Mouse (Mus musculus) spleen, embryonic (tissue): ENCODE measurements around the gene Olfr622.

ENCODE experiments used
- CTCF ChIA-PET: fragments of 350-600 bp; sonication (Branson Sonifier 250); formaldehyde crosslinking; loops from one replicate; lab custom pipeline; 2022; lab: Charles Lee

Gene Olfr622

DNA sequence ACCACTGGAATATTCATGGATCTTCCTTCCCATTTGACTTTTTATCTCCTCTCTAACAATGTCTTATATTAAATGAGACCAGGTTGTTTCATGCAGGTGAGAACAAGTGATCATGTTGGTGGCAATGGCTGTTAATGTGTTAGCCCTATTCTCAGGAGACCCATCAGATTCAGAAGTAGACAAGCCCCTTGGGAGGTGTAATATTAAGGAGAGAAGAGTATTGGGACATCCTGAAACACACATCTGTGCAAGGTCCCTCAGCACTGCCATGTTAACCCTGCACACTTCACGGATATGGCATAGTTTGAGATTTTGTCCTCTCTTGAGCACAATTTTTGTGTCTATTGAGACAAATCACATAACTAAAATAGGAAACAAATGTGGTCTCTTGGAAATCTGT is at the start of gene Olfr622:
Olfr622 (minus strand) TSS at position 101 of the 400 bp plus-strand sequence.
- CTCF ChIA-PET, result no interaction called here

DNA sequence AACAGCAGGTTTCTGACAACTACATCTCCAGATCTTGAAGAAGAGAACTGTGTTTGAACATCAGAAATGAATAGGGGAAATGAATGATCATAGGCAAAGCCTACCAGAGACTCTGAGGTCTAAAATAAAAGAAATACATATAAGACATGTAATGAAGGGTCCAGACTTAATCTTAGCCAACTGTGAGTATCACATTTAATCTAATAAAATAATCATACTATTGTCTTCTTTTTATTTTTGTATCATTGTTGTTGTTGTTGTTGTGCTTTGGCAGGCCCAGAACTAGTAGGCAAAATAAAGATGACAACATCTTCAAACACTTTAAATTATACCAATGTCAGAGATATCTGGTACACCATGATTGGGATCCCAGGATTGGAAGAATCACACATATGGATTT is 39.9 kb upstream of the Olfr622 start, which contains the start of gene Olfr625-ps1:
Olfr625-ps1 (plus strand) TSS at position 301 of the 400 bp plus-strand sequence.
- CTCF ChIA-PET, result no interaction called here

DNA sequence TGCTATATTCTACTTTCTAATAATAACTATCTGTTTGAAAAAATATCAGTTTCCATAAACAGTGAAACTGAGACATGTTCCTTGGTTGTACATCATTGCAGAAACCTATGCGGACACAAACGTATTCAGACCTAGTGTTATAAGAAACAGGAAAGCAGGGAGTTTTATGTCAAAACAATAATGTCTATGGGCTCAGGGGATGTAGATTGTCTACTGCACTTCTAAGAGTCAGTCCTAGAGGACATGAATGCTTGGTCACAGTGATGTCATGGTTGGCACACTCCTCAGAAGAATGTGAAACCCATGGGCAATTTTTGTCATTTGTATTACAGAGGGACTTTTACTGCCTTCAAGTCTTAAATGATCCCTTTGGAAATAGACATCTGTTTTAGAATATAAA is 28.6 kb upstream of the Olfr622 start, which contains the start of gene Olfr624:
Olfr624 (minus strand) TSS at position 101 of the 400 bp plus-strand sequence.
- CTCF ChIA-PET, result no interaction called here

DNA sequence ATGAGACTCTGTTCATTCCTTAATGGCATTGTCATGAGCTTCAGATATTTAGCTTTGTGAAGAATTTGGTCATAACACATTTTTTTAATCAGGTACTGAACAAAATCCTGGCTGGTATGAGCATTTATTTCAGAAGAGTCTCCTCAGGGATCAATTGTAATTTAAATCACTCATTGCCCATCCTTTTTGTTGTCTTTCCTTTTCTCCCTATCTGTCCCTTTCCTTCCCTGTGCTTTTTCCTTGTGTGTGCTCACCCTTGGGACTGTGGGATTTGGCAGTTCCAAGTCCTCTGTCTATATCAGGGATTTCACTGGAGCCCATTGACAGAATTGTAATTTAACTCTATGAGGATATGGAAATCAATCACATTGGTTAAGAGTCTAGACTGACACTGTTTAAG is 21.1 kb upstream of the Olfr622 start, which contains the start of gene Olfr623:
Olfr623 (minus strand) TSS at position 101 of the 400 bp plus-strand sequence.
- CTCF ChIA-PET, result no interaction called here

DNA sequence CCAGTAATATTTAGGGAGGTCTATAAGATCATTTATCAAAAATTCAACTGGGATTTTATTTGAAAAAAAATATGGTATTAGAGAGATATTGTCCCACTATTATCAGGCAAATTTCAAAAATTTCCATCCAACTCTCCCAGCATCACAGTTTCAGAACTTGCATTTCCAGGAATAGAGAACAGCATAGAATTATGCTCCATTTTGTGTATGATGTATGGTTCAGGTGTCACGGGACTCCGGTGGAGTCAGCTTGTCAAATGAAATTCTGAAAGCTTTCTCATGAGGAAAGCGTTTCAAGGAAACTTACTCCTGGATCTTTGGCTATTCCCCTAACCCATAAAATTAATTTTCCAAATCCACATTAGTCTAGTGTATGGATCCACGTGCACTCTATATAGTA is 1.6 kb upstream of the Olfr622 start:
- CTCF ChIA-PET, result no interaction called here

DNA sequence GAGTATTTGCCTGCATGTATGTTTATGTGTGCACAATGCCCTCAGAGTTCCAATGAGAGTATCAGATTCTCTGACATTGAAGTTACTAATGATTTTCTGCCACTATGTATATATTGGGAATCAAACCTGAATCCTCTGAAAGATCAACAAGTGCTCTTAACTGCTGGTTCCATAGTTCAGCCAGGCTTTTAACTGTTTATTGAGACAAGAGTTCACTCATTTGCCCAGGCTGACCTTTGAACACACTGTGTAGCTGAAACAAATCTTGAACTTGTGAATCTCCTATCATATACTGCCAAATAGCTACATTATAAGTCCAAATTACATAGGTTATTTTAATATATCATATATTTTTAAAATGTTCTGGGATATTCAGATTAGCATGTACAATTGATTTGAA is 5.7 kb downstream of the Olfr622 start:
- CTCF ChIA-PET, result no interaction called here

DNA sequence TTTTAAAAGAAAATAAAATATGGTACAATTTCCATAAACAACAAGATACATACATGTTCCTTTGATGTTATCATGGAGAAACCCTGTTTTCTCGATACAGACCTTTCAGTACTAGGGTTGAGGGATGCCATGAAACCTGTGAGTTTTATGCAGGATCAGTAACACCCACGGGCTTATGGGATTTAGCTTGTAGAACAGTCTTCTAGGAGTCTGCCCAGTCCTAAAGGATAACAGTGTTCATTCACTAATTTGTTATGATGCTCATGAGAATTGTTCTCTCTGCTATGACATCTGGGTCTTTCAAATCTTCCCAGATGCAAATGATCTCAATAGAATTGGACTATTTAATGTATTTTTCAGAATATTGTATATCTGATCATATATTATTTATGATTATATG is 30.1 kb downstream of the Olfr622 start, which contains the start of gene Olfr620:
Olfr620 (minus strand) TSS at position 101 of the 400 bp plus-strand sequence.
- CTCF ChIA-PET, result no interaction called here

DNA sequence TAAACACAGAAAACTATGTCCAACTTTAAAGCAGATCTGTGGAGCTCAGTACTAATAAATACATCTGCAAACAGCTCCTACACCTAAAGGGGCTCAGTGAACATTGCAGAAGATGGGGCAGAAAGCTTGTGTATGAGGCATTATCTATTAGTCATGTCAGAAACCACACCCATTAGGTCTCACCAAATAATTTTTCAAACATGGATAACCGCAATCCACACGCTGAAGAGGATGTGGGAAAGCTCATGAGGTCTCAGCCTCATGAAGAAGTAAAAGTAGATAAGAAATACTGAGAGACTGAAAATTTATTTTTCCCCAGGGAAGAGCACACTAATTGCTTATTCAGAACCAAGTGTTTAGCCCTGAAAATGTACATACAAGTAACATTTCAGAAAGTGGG is 35.1 kb downstream of the Olfr622 start:
- CTCF ChIA-PET, result no interaction called here

DNA sequence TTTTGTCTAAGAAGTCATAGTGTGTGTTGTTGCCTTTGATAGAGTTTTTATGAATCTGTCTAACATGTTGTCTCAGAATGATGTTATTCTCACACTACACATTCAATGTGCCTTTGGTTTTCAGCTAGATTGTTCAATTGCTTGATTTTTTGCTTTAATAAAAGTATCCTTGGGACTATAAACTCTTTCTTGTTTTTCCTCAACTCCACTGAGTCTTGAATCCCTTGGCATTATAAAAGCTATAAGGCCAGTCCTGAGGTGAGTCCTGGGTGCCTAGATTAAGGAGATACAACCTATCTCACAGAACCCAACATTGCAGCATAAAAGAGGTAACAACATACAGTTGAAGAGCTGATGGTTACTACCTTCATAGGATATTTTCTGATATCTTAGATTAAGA is 42.2 kb downstream of the Olfr622 start, which contains the start of gene Olfr619:
Olfr619 (plus strand) TSS at position 301 of the 400 bp plus-strand sequence.
- CTCF ChIA-PET, result no interaction called here

DNA sequence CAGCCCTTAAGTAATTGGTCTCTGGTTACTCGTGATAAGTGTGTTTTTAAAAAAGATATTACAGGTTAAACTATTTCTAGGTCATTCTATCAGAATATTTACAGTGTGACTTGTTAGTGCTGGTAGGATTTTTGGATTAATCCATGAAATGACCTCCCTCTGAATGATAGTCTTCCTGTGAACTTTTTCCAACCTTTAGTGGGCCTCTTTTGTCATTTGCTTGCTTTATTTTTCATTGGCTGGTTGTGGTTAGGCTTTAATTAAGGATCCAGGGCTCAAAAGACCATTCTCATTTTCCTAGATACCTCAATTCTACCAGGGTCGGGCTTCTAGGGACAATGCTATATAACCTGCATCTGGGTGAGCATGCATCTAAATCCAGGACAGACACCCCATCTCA is 52.7 kb downstream of the Olfr622 start, which contains the start of gene Olfr618:
Olfr618 (plus strand) TSS at position 301 of the 400 bp plus-strand sequence.
- CTCF ChIA-PET, result no interaction called here
